8 mouse cellular contexts compared by ENCODE assay signal in genomic region chr1:171437264-171438013, GRCm38 (mm10). TPM values are rescaled to one million over a fixed set of nuclear protein-coding genes. Genes with fewer than 3 reads are reported as not detected.
DNase-seq lines count a peak whose midpoint lies in the region; ATAC-seq and TF ChIP-seq lines count a peak whose summit lies in the region.

F11r (plus strand) TSS chr1:171437535.

- TF ChIP-seq POLR2A in myocyte (IDR thresholded peaks at IDR 0.05; ENCODE audit: insufficient read length, low read depth): peak; percentile 79
- peak; percentile 89 for TF ChIP-seq POLR2A in testis, adult 2 months (IDR thresholded peaks at IDR 0.05; ENCODE audit: control insufficient read depth, low read depth, low read length)

- H3K4me3 ChIP-seq in hindbrain, embryonic 16.5 days (ENCODE audit: low read length): peak within 1 kb of the TSS; percentile 44
- peak within 1 kb of the TSS; percentile 57 for H3K4me3 ChIP-seq in liver, embryonic 12.5 days
- H3K4me3 ChIP-seq in myocyte: peak within 1 kb of the TSS; percentile 76
- peak within 1 kb of the TSS; percentile 91 for H3K4me3 ChIP-seq in testis, adult 2 months (ENCODE audit: control insufficient read depth, low read depth, low read length)

- peaks cover 21% of the 10 kb centered on the region for H3K79me2 ChIP-seq in myocyte (ENCODE audit: control insufficient read depth, insufficient read depth)

- peak within 1 kb of the TSS; percentile 47 for H3K9ac ChIP-seq in hindbrain, embryonic 16.5 days (ENCODE audit: low read depth, low read length)
- H3K9ac ChIP-seq in liver, embryonic 12.5 days: peak within 1 kb of the TSS; percentile 59

- peak within 1 kb of the TSS; percentile 57 for H3K4me2 ChIP-seq in hindbrain, embryonic 16.5 days (ENCODE audit: low read length)
- peak within 1 kb of the TSS; percentile 68 for H3K4me2 ChIP-seq in liver, embryonic 12.5 days
- peak within 1 kb of the TSS; percentile 78 for H3K4me2 ChIP-seq in myocyte (ENCODE audit: low read depth)

- no peaks in the 10 kb centered on the region for H3K9me3 ChIP-seq in hindbrain, embryonic 16.5 days (ENCODE audit: control insufficient read depth, low read length)
- H3K9me3 ChIP-seq in liver, embryonic 12.5 days (replicated peaks): no peaks in the 10 kb centered on the region

- no peaks in the 10 kb centered on the region for H3K36me3 ChIP-seq in hindbrain, embryonic 16.5 days (ENCODE audit: control insufficient read depth, insufficient read depth, low read length)
- H3K36me3 ChIP-seq in liver, embryonic 12.5 days: no peaks in the 10 kb centered on the region
- H3K36me3 ChIP-seq in myocyte (ENCODE audit: control insufficient read depth, insufficient read depth): no peaks in the 10 kb centered on the region
- H3K36me3 ChIP-seq in testis, adult 2 months (ENCODE audit: control insufficient read depth, insufficient read depth, low read length): no peaks in the 10 kb centered on the region

- H3ac ChIP-seq in myocyte (ENCODE audit: control insufficient read depth, insufficient read length): peak within 1 kb of the TSS; percentile 27

- H3K27ac ChIP-seq in hindbrain, embryonic 16.5 days (ENCODE audit: low read depth, low read length): 0 out of 2 replicates have a peak within 1 kb of the TSS, but pooled peaks have one; percentile 34
- H3K27ac ChIP-seq in liver, embryonic 12.5 days: peak within 1 kb of the TSS; percentile 62; the same call in 1 of the 2 replicates
- peak within 1 kb of the TSS; percentile 78 for H3K27ac ChIP-seq in testis, adult 2 months (ENCODE audit: control insufficient read depth, insufficient read depth, low read depth, low read length)

- 2% methylated on average over 44 of the region's 46 CpGs for WGBS in hindbrain, embryonic 16.5 days
- 2% methylated on average over 46 of the region's 46 CpGs for WGBS in liver, embryonic 12.5 days (ENCODE audit: insufficient replicate concordance)

- ATAC-seq in hindbrain, embryonic 16.5 days: peak; percentile 87
- ATAC-seq in liver, embryonic 12.5 days: peak; percentile 78

- peaks cover 7% of the 10 kb centered on the region; the same call in 1 of the 2 replicates for H3K4me1 ChIP-seq in hindbrain, embryonic 16.5 days (ENCODE audit: control insufficient read depth, insufficient read depth, low read depth, low read length)
- peaks cover 53% of the 10 kb centered on the region for H3K4me1 ChIP-seq in liver, embryonic 12.5 days
- peaks cover 13% of the 10 kb centered on the region for H3K4me1 ChIP-seq in testis, adult 2 months (ENCODE audit: control insufficient read depth, insufficient read depth, low read length)

- H3K27me3 ChIP-seq in hindbrain, embryonic 16.5 days (replicated peaks; ENCODE audit: control insufficient read depth, insufficient read depth, low read length): peaks cover 20% of the 10 kb centered on the region
- H3K27me3 ChIP-seq in liver, embryonic 12.5 days (replicated peaks): peaks cover 55% of the 10 kb centered on the region
- H3K27me3 ChIP-seq in myocyte (ENCODE audit: control insufficient read depth, insufficient read depth, insufficient read length): no peaks in the 10 kb centered on the region
- H3K27me3 ChIP-seq in testis, adult 2 months (ENCODE audit: control insufficient read depth, insufficient read depth, low read length): no peaks in the 10 kb centered on the region

- peak; percentile 28 to 46 for DNase-seq in layer of hippocampus, postnatal 10 days (ENCODE audit: low spot score in 2 of 2)
- no peak for DNase-seq in layer of hippocampus, postnatal 14 days (ENCODE audit: low spot score in 2 of 2)
- DNase-seq in cerebellum, postnatal 14 days: peak; percentile 85 to 87
- peak; percentile 57 for DNase-seq in gastrocnemius, postnatal 10 days

- TF ChIP-seq CTCF in testis, adult 2 months (IDR thresholded peaks at IDR 0.05; ENCODE audit: control insufficient read depth, insufficient read depth, insufficient replicate concordance, low read depth, low read length): no peak

TF ChIP-seq in myocyte, 11 proteins besides CTCF, POLR2A, EP300 and RAD21:
- TF ChIP-seq POLR2AphosphoS2 (IDR thresholded peaks at IDR 0.05; ENCODE audit: insufficient read length, low read depth) (peak; percentile 60), REST (IDR thresholded peaks at IDR 0.05; ENCODE audit: insufficient read depth, insufficient read length) (no peak), TCF12 (IDR thresholded peaks at IDR 0.05; ENCODE audit: insufficient read depth, poor library complexity, severe bottlenecking) (no peak), MYOG (IDR thresholded peaks at IDR 0.05; ENCODE audit: control insufficient read depth in 1 of 3, insufficient read depth in 1 of 3, insufficient read length in 2 of 3, low read depth in 2 of 3) (peak in 1 of 3 experiments; percentile 12), TCF3 (IDR thresholded peaks at IDR 0.05; ENCODE audit: insufficient read length, low read depth) (no peak), E2F4 (IDR thresholded peaks at IDR 0.05; ENCODE audit: insufficient read depth) (no peak), CEBPB (IDR thresholded peaks at IDR 0.05; ENCODE audit: insufficient read depth, poor library complexity, severe bottlenecking) (no peak), USF1 (IDR thresholded peaks at IDR 0.05; ENCODE audit: low read depth) (no peak)

RNA-seq across cellular contexts. Expression of gene F11r, which starts in this region (rescaled TPM):
- 1 to 10 TPM; 5.5 to 7.8 TPM for total RNA-seq in layer of hippocampus, postnatal 10 days (2021)
- 1 to 10 TPM; 6.9 to 7.7 TPM for total RNA-seq in layer of hippocampus, postnatal 14 days (2021)
- 10 to 100 TPM; 13.9 to 15.0 TPM for total RNA-seq in gastrocnemius, postnatal 10 days (2021)
- polyA plus RNA-seq in hindbrain, embryonic 16.5 days (2015; fragmentation: Nextera tagmentation; extraction: Ambion mirVana): 14.1 and 15.6 TPM in 2 replicates
- polyA plus RNA-seq in liver, embryonic 12.5 days (2016; fragmentation: Nextera tagmentation; extraction: Ambion mirVana): 28.2 and 28.9 TPM in 2 replicates
- polyA plus RNA-seq in myocyte (2012; fragmentation: generic; extraction: Trizol): 24.2 TPM
- polyA plus RNA-seq in testis, adult 2 months (2012; rRNA removed): 20.2 and 28.6 TPM in 2 replicates

Comparison
In these comparisons a context has a peak if more than half of its experiments do, and no peak if none do; other contexts are left out.
1. DNase-seq: peak in layer of hippocampus, postnatal 10 days (2 of 2), cerebellum, postnatal 14 days (2 of 2) and gastrocnemius, postnatal 10 days (single experiment); none in layer of hippocampus, postnatal 14 days (0 of 2).
2. Peak in every context shown above with its lines, with median percentiles within 50 percentile points of each other: H3K27ac ChIP-seq, H3K4me2 ChIP-seq and H3K4me3 ChIP-seq.